23 mouse cellular contexts compared by ENCODE assay signal in genomic region chr5:73369731-73370130, GRCm38 (mm10). TPM values are rescaled to one million over a fixed set of nuclear protein-coding genes. Genes with fewer than 3 reads are reported as not detected.
"Had no signal": no experiment of that assay in that cellular context is flagged by ENCODE, and none has a peak within 500 bp of the region (broad histone marks: within the 10 kb centered on the region; RNA-seq: fewer than 3 reads in every experiment).

No protein-coding gene starts in this region.

- H3K4me1 ChIP-seq: limb, embryonic 10.5 days; limb, embryonic 13.5 days; midbrain, embryonic 13.5 days; stomach, embryonic 15.5 days had no signal

- H3K36me3 ChIP-seq: limb, embryonic 10.5 days; limb, embryonic 13.5 days; liver, embryonic 12.5 days; liver, embryonic 15.5 days; lung, embryonic 15.5 days; midbrain, embryonic 10.5 days; midbrain, embryonic 13.5 days; stomach, embryonic 15.5 days had no signal

- ATAC-seq: liver, embryonic 12.5 days; midbrain, embryonic 13.5 days; midbrain, embryonic 16.5 days had no signal

- H3K4me2 ChIP-seq: limb, embryonic 13.5 days; liver, embryonic 12.5 days; liver, embryonic 15.5 days; lung, embryonic 15.5 days; midbrain, embryonic 13.5 days; stomach, embryonic 15.5 days had no signal

- DNase-seq: kidney, adult 9 months; kidney, postnatal 14 days; kidney, postnatal 4 days; liver; lung, adult 18-20 months; lung, postnatal 10 days; lung, postnatal 36 days; retina, postnatal 1 day; right cerebral cortex, postnatal 25 days; spleen, adult 18-20 months; thymus, adult 18-20 months; thymus, postnatal 36 days had no signal

- H3K27ac ChIP-seq: limb, embryonic 10.5 days; limb, embryonic 13.5 days; liver, embryonic 12.5 days; liver, embryonic 15.5 days; lung, embryonic 15.5 days; midbrain, embryonic 10.5 days; midbrain, embryonic 13.5 days; stomach, embryonic 15.5 days had no signal

- H3K9ac ChIP-seq: limb, embryonic 13.5 days; liver, embryonic 12.5 days; liver, embryonic 15.5 days; lung, embryonic 15.5 days; midbrain, embryonic 13.5 days; stomach, embryonic 15.5 days had no signal

- H3K4me3 ChIP-seq: limb, embryonic 10.5 days; limb, embryonic 13.5 days; liver, embryonic 12.5 days; liver, embryonic 15.5 days; lung, embryonic 15.5 days; megakaryocyte, embryonic 14.5 days; midbrain, embryonic 10.5 days; midbrain, embryonic 13.5 days; stomach, embryonic 15.5 days had no signal

- H3K27me3 ChIP-seq: limb, embryonic 13.5 days; lung, embryonic 15.5 days; midbrain, embryonic 13.5 days; stomach, embryonic 15.5 days had no signal

- H3K9me3 ChIP-seq: limb, embryonic 10.5 days; limb, embryonic 13.5 days; liver, embryonic 12.5 days; liver, embryonic 15.5 days; lung, embryonic 15.5 days; midbrain, embryonic 10.5 days; midbrain, embryonic 13.5 days; stomach, embryonic 15.5 days had no signal

RNA-seq across cellular contexts. Expression of gene Cwh43, which starts 36.1 kb away (rescaled TPM):
- polyA plus RNA-seq: limb, embryonic 10.5 days; limb, embryonic 13.5 days; liver, embryonic 12.5 days; liver, embryonic 15.5 days; lung, embryonic 15.5 days; midbrain, embryonic 10.5 days; midbrain, embryonic 13.5 days; neural tube, embryonic 11.5 days had no signal
